Mouse (Mus musculus): ENCODE results near the gene Rapgef1.

Rapgef1 gene

GRCm38 (mm10) chr2:29669711-29670110 is 50.2 kb downstream of the Rapgef1 start:
- no peak for DNase-seq (ENCODE audit: low read depth in 2 of 2, low spot score in 2 of 2)

DNA sequence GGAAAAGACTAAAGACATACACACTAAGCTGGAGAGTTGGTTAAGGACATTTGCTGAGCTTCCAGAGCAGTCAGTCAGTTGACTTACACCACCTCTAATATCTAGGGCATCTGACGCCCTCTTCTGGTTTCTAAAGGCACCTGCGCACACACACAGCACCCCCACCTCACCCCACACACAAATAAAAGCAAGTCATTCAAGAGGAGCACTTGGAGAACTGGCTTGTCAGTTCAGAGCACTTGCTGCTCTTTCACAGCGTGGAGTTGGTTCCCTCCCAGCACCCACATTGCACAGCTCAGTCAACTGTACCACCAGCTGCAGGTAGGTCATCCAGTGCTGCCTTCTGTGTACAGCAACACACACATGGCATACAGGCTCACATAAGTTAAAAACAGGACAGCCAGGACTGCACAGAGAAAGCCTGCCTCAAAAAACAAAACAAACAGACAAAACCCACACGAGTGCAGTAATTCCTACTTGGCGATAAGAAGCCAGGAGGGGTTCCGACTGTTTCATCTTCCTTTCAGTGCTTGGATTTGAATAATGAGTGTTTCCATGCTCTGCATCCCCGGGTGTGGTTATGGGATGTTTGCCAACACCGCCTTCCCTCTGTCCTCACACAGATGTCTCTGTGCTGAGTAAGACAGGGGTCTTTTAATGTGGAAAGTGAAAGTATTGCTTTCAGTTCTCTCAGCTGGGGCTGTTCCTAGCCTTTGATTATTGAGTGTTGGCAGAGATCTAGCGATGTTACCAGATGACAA is 50.9 kb downstream of the Rapgef1 start:
- peak; percentile 35 to 64 for DNase-seq (ENCODE audit: low read depth in 2 of 2, low spot score in 2 of 2)

DNA sequence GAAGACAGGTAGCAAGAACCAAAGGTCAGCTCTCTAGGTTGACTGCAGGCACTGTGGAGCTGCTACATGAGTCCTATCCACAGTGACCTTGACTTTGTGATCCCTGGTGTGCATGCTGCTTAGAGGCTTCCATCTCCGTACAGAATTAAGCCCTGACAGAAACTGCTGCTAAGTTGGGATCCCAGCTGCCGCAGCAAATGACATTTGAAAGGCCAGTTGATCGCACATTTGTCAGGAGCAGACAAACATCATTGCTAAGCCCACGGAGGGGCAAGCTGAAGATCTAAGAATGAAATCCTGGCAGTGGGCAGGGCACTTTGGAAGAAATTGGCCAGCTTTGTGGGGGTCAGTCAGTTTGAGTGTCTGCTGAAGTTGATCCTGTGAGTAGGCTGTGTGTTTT is 51.9 kb downstream of the Rapgef1 start:
- DNase-seq (ENCODE audit: low read depth in 2 of 2, low spot score in 2 of 2), result no peak

DNA sequence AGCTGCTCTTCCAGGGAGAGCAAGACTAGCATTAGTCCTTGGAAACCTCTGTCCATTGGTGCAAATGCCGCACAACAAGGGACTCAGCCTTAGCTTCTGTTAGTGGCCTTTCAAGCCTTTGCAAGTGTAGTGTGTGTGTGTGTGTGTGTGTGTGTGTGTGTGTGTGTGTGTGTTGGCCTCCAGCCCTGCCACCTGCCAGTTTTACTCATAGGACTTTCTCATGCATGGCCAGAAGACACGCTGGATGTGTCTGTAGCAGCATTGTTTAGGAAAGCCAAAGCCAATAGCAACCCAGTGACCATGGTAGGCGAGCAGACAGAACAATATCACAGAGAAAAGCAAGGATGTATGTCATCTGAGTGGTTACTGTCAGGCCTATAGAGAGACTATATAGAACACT is 52.3 kb downstream of the Rapgef1 start:
- DNase-seq (ENCODE audit: low read depth in 2 of 2, low spot score in 2 of 2), result no peak

GRCm38 (mm10) chr2:29672746-29673536 is 53.4 kb downstream of the Rapgef1 start:
- DNase-seq (ENCODE audit: low read depth in 2 of 2, low spot score in 2 of 2), result peak; percentile 43 to 63

- no peak for DNase-seq (ENCODE audit: low read depth in 2 of 2, low spot score in 2 of 2)
Measured at GRCm38 (mm10) chr2:29674087-29674486, 54.6 kb downstream of the Rapgef1 start.

DNA sequence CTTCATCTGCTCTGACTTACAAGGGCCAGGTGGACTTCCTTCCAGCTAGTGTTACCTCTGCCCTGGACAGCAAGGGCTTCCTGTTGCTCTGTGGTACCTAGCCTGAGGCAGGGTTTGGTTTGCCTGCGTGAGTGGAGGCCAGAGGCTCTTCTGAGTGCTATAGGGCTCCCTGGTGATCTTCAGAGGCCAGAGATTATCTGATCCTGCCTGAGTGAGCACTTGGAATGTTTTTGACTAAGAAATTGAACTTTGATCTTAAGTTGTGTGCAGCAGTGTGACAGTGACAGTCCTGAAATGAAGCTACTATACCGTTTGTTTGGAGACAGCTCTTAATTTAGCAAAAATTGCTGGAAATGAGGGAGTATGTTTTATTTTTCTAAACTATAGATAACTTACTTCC is 55.0 kb downstream of the Rapgef1 start:
- DNase-seq (ENCODE audit: low read depth in 2 of 2, low spot score in 2 of 2), result no peak

DNA sequence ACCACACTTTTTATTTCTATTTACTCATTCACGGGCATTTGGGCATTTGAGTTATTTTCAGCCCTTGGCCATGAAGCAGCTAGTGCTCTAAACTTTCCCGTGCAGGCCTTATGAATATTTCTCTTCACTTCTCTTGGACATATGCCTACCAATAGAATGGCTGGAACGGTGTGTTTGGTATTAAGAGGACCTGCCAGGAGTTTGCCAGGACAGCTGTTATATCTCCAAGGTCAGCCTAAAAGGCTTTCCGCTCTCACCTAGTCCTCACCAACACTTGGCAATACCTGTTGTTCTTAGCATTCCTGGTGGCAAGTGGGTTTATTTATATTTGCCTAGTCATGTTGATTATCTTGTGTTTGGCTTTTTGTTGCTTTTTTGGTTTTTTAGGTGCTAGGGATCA is 56.3 kb downstream of the Rapgef1 start:
- DNase-seq (ENCODE audit: low read depth in 2 of 2, low spot score in 2 of 2), result no peak

GRCm38 (mm10) chr2:29676513-29676912 is 57.0 kb downstream of the Rapgef1 start:
- no peak for DNase-seq (ENCODE audit: low read depth in 2 of 2, low spot score in 2 of 2)

DNA sequence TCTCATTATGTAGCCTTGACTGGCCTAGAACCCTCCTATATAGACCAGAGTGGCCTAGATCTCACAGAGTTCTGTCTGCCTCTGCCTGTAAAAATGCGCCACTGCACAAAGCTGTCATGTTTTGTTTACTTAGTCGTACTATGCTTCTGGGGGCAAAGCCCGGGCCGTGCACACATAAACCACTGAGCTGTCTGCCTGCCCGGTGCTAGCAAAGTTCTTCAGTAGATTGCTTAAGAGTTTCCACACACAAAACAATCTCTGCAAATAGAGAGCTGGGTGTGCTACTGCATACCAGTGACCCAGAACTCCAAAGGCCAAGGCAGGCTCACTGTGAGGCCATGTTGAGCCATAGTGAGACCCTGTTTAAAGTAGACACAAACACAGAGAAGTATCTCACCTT is 58.3 kb downstream of the Rapgef1 start:
- DNase-seq (ENCODE audit: low read depth in 2 of 2, low spot score in 2 of 2), result no peak

DNA sequence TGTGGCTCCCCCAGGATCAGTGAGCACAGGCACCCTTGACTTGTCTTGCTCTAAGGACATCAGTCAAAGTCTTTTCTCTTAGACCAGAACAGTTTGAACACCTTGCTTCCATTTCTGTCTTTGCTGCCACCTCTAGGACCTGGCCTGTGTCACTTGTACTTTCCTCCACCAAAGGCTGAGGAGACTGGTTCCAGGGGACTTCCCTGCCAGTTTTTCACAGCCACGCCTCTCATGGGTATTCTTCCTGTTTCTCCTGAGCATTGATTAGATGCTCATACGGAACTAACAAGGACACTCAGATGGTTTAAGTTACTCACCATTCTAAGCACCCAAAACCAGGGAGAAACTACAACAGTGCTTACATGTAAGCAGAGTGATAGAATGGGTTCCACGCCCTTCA is 59.0 kb downstream of the Rapgef1 start:
- DNase-seq (ENCODE audit: low read depth in 2 of 2, low spot score in 2 of 2), result no peak

- no peak for DNase-seq (ENCODE audit: low read depth in 2 of 2, low spot score in 2 of 2)
Measured at GRCm38 (mm10) chr2:29679710-29680584, 60.4 kb downstream of the Rapgef1 start.

DNA sequence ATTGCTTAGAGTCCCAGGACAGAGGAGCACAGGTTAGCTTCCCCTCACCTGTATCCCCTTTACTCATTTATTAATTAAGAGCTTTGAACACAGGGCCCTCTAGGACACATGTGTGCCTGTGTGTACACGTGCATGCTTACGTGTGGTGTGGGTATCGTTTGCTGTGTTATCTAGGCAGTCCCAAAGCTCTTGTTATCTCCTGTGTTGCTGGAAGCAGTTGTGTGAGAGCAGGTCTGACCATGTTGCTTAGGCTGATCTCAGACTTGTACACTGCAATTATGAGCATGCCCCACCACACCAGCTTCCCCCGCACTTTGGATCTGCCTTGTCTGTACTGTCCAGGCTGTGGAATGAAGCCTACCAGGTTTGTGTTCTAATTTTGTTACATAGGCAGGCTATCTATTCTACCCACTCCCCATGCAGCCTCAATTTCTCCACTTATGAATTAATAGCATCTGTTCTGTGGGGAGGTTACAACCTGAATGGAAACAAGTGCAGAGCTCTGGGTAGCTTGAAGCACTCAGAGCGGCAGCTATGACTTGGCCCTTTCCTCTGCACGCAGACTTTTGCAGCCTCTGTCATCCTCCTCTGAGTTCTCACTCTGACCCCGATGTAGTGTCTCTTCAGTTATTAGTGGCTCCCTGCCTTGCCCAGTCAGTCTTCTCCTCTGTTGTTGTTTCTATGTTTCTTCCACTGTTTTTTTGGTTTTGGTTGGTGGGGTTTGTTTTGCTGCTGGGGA is 63.9 kb downstream of the Rapgef1 start:
- DNase-seq (ENCODE audit: low read depth in 2 of 2, low spot score in 2 of 2), result no peak

DNA sequence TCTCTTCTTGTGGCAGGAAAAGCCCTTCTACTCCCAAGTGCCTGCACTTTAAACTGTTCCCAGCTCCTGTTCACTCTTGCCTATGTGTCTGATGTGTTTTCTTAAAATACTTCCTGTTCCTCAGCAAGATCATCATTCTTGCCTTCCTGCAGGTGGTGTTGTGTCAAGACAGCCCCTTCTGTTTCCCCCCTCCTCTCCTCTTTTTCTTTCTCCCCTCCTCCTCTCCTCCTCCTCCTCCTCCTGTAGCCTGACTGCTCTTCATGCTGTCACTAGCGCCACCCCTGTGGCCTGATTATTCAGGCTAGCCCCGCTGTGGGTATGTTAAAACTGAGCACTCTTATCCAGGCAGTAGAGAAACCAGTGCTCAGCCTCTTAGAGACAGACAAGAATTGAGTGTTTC is 65.0 kb downstream of the Rapgef1 start:
- DNase-seq (ENCODE audit: low read depth in 2 of 2, low spot score in 2 of 2), result no peak

- no peak for DNase-seq (ENCODE audit: low read depth in 2 of 2, low spot score in 2 of 2)
Measured at GRCm38 (mm10) chr2:29689014-29689413, 69.5 kb downstream of the Rapgef1 start.

DNA sequence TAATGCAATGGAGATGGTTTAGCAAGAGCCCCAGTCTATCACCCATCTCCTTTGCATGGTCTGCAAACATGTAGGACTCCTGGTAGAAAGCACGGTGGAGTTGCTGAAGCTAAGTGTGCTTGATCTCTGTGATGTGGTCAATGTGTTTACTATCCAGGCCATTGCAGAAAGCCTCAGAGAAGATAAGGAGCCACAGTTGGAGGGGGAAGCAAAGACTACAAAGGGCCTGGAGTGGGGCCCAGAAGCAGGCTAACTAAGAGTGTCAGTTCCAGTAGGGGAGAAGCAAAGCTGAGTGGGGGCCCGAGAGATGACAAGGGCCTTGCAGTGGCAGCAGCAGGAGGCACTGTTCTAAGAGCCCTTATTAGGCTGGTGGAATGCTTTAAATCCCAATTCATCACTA is 70.0 kb downstream of the Rapgef1 start:
- no peak for DNase-seq (ENCODE audit: low read depth in 2 of 2, low spot score in 2 of 2)

DNA sequence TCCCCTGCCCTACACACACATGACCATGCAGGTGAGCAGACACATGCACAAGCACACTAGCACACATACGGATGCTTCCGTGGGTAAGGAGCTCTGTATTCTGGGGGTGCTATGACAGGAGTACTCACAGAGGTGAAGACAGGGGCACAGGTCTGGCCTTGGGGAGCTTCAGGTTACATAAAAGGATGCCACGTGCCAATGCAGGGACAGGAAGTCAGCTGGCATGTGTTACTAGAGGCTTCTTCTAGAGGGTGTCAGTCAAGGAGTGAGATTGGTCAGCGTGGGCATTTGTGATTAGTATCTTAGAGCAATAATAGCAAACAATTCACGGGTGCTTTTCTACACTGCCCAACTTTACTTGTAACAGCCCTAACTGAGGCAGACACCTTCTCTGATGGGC is 71.5 kb downstream of the Rapgef1 start:
- DNase-seq (ENCODE audit: low read depth in 2 of 2, low spot score in 2 of 2), result no peak

DNA sequence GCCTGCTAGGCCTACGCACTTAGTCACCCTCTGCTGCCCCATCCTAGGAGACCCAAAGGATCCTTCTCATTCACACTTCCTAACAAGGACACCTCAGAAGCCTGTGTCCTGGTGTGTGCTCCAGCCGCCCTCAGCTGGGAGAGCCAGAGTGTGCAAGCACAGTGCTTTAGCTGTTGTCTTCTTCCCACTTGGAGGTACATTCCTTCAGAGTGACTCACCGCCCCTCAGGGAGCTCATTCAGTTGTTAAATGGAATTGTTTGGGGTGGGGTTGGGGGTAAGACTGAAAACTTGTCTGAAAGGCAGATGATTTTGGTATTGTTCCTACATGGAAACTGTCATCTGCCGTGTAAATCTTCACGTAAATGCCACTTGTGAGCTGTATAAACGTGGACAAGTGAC is 72.0 kb downstream of the Rapgef1 start:
- no peak for DNase-seq (ENCODE audit: low read depth in 2 of 2, low spot score in 2 of 2)

- no peak for DNase-seq (ENCODE audit: low read depth in 2 of 2, low spot score in 2 of 2)
Measured at GRCm38 (mm10) chr2:29692192-29692591, 72.7 kb downstream of the Rapgef1 start.

DNA sequence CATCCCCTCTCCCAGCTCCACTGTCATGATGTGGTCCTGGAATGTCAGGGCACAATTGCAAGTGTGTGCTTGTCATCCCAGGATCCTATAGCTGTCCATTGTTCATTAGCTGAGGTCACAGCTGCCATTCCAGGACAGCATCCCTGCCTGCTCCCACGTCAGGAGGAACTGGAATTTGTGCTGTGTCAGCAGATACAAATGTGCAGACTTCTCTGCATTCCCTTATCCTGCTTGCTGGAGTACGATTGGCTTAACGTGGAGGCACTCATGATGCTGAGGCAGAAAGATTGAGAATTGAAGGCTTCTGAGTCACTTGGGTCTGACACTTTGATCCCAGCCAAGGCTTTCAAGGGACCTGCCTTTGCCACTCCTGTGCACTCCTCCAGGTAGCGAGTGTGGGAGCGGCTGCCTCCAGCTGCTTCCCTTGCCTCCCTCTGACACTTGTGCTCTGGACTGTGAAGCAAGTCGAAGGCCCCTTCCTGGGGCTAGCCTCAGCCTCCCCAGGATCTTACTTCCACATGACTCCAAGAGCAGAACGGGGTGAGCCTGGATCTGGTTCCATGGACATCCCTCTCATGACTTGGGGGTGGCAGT is 76.8 kb downstream of the Rapgef1 start:
- DNase-seq (ENCODE audit: low read depth in 2 of 2, low spot score in 2 of 2), result no peak
